Mouse (Mus musculus) T-helper 2 cell (primary cell): Measurements from ENCODE around the gene H2-Q4.

ENCODE experiments used
- in situ Hi-C: fragments of 300-600 bp; cut with MboI, MseI; formaldehyde crosslinking; loops from one replicate; pipeline ENCODE4 v1.15.1; 2025; ENCODE audit warnings: high pct_unique_total_duplicates

Gene H2-Q4

DNA sequence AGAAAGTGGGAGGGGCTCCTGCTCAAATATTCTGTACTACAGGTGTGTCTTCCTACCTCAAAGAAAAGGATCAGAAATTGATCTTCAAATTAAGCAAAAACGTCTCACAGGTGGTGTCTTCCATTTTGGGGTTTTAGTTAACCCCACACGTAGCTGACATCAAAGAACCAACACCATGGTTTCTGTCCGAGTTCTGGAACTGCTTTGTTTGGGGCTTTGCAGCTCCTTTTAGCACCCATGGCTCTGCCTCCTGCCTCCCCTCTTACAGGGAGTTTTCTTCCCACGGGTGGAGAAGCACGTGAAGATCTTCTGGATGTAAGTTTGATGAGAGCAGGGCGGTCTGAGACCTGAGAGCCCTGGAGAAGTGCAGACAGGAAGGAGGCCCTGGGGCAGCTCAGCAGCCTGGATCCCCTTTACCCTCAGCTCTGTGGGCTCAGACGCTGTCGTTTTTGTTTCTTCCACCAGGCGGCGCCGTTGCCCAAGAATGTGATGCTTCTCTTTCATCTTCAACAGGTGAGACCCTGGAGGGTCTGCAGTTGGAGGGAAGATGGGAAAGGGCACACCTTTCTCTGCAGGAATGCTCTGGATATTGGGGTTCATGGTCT lies 40.9 kb downstream of the H2-Q4 start:
- in situ Hi-C loops, result loop anchor here (5.0 kb wide), 2 partner anchors 37 to 97 kb away; partner anchors contain the start of genes Cchcr1 and Tcf19

- in situ Hi-C loops, result loop anchor here (5.0 kb wide), 2 partner anchors 36 to 96 kb away; partner anchors contain the start of genes Cchcr1 and Tcf19
These were observed 41.9 kb downstream of the H2-Q4 start for GRCm38 (mm10) chr17:35421331-35421730.

DNA sequence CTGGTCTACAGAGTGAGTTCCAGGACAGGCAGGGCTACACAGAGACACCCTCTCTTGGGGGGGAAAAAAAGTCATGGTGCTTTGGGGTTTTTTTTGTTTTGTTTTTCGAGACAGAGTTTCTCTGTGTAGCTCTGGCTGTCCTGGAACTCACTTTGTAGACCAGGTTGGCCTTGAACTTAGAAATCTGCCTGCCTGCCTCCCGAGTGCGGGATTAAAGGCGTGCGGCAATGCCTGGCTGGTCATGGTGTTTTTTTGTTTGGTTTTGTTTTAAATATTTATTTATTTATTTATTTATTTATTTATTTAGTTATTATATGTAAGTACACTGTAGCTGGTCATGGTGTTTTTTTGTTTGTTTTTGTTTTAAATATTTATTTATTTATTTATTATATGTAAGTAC lies 42.9 kb downstream of the H2-Q4 start:
- in situ Hi-C loops, result loop anchor here (5.0 kb wide), 2 partner anchors 35 to 95 kb away; partner anchors contain the start of genes Cchcr1 and Tcf19

GRCm38 (mm10) chr17:35423131-35423810 lies 43.9 kb downstream of the H2-Q4 start:
- in situ Hi-C loops, result loop anchor here (5.0 kb wide), 2 partner anchors 34 to 94 kb away; partner anchors contain the start of genes Cchcr1 and Tcf19

- in situ Hi-C loops, result loop anchor here (5.0 kb wide), 2 partner anchors 33 to 93 kb away; partner anchors contain the start of genes Cchcr1 and Tcf19
These were observed 44.7 kb downstream of the H2-Q4 start for GRCm38 (mm10) chr17:35424106-35424505.

GRCm38 (mm10) chr17:35424624-35425416 lies 45.4 kb downstream of the H2-Q4 start, which contains the start of gene H2-Q6:
TSS of gene H2-Q6 (plus strand) at chr17:35424850.
- in situ Hi-C loops, result loop anchor here (5.0 to 25.0 kb wide), 3 partner anchors 32 to 1438 kb away; partner anchors contain the start of genes Cchcr1 and Tcf19

DNA sequence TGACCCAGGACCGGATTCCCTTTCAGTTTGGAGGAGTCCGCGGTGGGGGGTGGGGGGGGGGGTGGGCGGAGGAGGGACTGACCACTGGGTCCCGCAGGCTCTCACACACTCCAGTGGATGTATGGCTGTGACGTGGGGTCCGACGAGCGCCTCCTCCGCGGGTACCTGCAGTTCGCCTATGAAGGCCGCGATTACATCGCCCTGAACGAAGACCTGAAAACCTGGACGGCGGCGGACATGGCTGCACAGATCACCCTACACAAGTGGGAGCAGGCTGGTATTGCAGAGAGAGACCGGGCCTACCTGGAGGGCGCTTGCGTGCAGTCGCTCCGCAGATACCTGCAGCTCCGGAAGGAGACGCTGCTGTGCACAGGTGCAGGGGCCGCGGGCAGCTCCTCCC lies 46.1 kb downstream of the H2-Q4 start:
- in situ Hi-C loops, result loop anchor here (25.0 kb wide), 1 partner anchor 1438 kb away; no protein-coding TSS in a partner anchor

GRCm38 (mm10) chr17:35428883-35429282 lies 49.5 kb downstream of the H2-Q4 start:
- in situ Hi-C loops, result loop anchor here (25.0 kb wide), 1 partner anchor 1442 kb away; no protein-coding TSS in a partner anchor

DNA sequence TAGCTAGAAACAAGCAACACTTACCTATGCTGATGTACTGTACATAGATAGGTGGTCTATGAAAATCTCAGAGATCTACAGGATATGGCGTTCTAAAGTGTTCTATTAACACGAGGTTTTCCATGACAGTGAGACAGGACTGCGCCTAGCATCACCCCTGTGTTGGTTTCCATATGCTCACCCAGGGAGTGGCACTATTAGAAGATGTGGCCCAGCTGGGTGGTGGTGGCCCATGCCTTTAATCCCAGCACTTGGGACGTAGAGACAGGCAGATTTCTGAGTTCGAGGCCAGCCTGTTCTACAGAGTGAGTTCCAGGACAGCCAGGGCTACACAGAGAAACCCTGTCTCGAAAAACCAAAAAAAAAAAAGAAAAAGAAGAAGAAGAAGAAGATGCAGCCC lies 51.3 kb downstream of the H2-Q4 start:
- in situ Hi-C loops, result loop anchor here (25.0 kb wide), 1 partner anchor 1443 kb away; no protein-coding TSS in a partner anchor

DNA sequence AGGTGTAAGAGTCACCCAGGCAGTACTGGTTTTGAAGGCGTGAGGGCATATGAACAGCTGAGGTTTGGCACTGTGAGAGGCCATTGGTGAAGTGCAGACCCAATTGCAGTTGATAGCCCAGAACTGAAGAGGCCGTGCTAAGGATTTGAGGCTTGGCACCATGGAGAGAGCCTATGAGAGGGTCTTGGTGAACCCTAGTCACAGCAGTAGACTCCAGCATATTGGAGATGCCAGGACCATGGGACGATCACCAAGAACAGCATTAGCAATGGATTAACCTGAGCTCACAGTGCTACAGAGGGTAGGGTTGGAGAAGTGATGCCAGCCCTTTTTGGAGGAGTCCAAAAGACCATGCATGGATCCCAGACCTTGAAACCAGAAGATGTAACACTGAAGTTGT lies 52.8 kb downstream of the H2-Q4 start:
- in situ Hi-C loops, result loop anchor here (25.0 kb wide), 1 partner anchor 1445 kb away; no protein-coding TSS in a partner anchor

DNA sequence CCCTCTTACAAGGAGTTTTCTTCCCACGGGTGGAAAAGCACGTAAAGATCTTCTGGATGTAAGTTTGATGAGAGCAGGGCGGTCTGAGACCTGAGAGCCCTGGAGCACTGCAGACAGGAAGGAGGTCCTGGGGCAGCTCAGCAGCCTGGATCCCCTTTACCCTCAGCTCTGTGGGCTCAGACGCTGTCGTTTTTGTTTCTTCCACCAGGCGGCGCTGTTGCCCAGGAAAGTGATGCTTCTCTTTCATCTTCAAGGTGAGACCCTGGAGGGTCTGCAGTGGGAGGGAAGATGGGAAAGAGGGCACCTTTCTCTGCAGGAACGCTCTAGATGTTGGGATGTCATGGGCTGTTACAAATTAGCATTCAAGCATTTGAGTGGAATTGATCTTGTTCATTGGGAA lies 55.4 kb downstream of the H2-Q4 start:
- in situ Hi-C loops, result loop anchor here (25.0 kb wide), 1 partner anchor 1448 kb away; no protein-coding TSS in a partner anchor
